Mouse (Mus musculus) liver, embryonic 16.5 days (tissue): ENCODE data around the gene Npy5r. TPM values are rescaled to one million over a fixed set of nuclear protein-coding genes. Genes with fewer than 3 reads are reported as not detected.

Experiments
- ATAC-seq: fragments of 200-750 bp; cut with Nextera tagmentation; 2 replicates; pipeline ENCODE4 v1.8.0; 2017; ENCODE audit warnings: low read depth, mild to moderate bottlenecking, moderate number of reproducible peaks, moderate library complexity
- H3K27ac ChIP-seq: fragments of 300-500 bp; sonication (generic); 2 replicates; pipeline ENCODE4 v1.5.1; 2014; ENCODE audit warnings: mild to moderate bottlenecking, low read length
- H3K27me3 ChIP-seq: fragments of 300-500 bp; sonication (generic); 2 replicates; pipeline ENCODE4 v1.6.1; 2014; ENCODE audit warnings: low read depth, low read length, mixed read lengths; ENCODE audit not compliant: control insufficient read depth, insufficient read depth
- H3K36me3 ChIP-seq: fragments of 300-500 bp; sonication (generic); 2 replicates; pipeline ENCODE4 v1.6.1; 2014; ENCODE audit warnings: mild to moderate bottlenecking; ENCODE audit not compliant: control insufficient read depth, insufficient read depth
- H3K4me1 ChIP-seq: fragments of 300-500 bp; sonication (generic); 2 replicates; pipeline ENCODE4 v1.6.1; 2014; ENCODE audit warnings: low read depth, low read length, mixed read lengths; ENCODE audit not compliant: control insufficient read depth
- H3K4me2 ChIP-seq: fragments of 300-500 bp; sonication (generic); 2 replicates; pipeline ENCODE4 v1.6.1; 2014; ENCODE audit warnings: low read depth, low read length, mixed read lengths
- H3K4me3 ChIP-seq: fragments of 300-500 bp; sonication (generic); 2 replicates; pipeline ENCODE4 v1.5.1; 2014; ENCODE audit warnings: low read depth, mild to moderate bottlenecking, low read length
- H3K9ac ChIP-seq: fragments of 300-500 bp; sonication (generic); 2 replicates; pipeline ENCODE4 v1.6.1; 2014; ENCODE audit warnings: low read depth, low read length
- H3K9me3 ChIP-seq: fragments of 300-500 bp; sonication (generic); replicated peaks from 2 replicates; pipeline ENCODE4 v1.6.1; 2016; ENCODE audit warnings: low read length; ENCODE audit not compliant: control insufficient read depth
- WGBS: fragments of 180-500 bp; shearing (Covaris S2); extraction: QIAGEN DNeasy Blood & Tissue Kit; methylation state at CpG from one replicate; pipeline ENCODE4 v1.1.7; 2014; ENCODE audit not compliant: insufficient replicate concordance; 5-methylcytosine and 5-hydroxymethylcytosine counted together
- polyA plus RNA-seq: library from polyadenylated mRNA; unstranded; fragments of >200 nt; fragmentation: Nextera tagmentation; extraction: Ambion mirVana; gene quantifications from 2 replicates; pipeline ENCODE4 v1.2.1, GENCODE M21; 2015

Npy5r gene
- polyA plus RNA-seq, 1 experiment from 2014 or later: not detected

GRCm38 (mm10) chr8:66690402-66690801, 2.5 kb upstream of the Npy5r start:
- no peak overlapping the region for H3K9ac ChIP-seq
- no peak overlapping the region for H3K4me2 ChIP-seq
- H3K4me3 ChIP-seq: no peak overlapping the region
- no peaks in the 10 kb centered on the region for H3K36me3 ChIP-seq
- peaks cover 10% of the 10 kb centered on the region for H3K27me3 ChIP-seq
- no peaks in the 10 kb centered on the region for H3K9me3 ChIP-seq
- no peak overlapping the region for H3K27ac ChIP-seq
- WGBS: 54% methylated on average over 5 of the region's 5 CpGs
- H3K4me1 ChIP-seq: no peaks in the 10 kb centered on the region
- no peak for ATAC-seq

GRCm38 (mm10) chr8:66688799-66689198, 871 bp upstream of the Npy5r start:
- no peak overlapping the region for H3K4me3 ChIP-seq
- ATAC-seq: no peak
- 42% methylated on average over 4 of the region's 4 CpGs for whole genome bisulfite sequencing

GRCm38 (mm10) chr8:66688395-66688794, 467 bp upstream of the Npy5r start:
- no peak overlapping the region for H3K27ac ChIP-seq
- H3K9ac ChIP-seq: no peak overlapping the region
- H3K9me3 ChIP-seq: no peaks in the 10 kb centered on the region
- no peaks in the 10 kb centered on the region for H3K36me3 ChIP-seq
- no peak overlapping the region for H3K4me2 ChIP-seq
- no peak for ATAC-seq
- WGBS: 45% methylated on average over 6 of the region's 6 CpGs
- peaks cover 10% of the 10 kb centered on the region for H3K27me3 ChIP-seq
- H3K4me3 ChIP-seq: no peak overlapping the region
- H3K4me1 ChIP-seq: no peaks in the 10 kb centered on the region

More at GRCm38 (mm10) chr8:66688799-66689198, 871 bp upstream of the Npy5r start:
- peaks cover 10% of the 10 kb centered on the region for H3K27me3 ChIP-seq
- H3K9ac ChIP-seq: no peak overlapping the region
- H3K4me2 ChIP-seq: no peak overlapping the region
- H3K4me1 ChIP-seq: no peaks in the 10 kb centered on the region
- H3K36me3 ChIP-seq: no peaks in the 10 kb centered on the region
- H3K27ac ChIP-seq: no peak overlapping the region
- no peaks in the 10 kb centered on the region for H3K9me3 ChIP-seq

GRCm38 (mm10) chr8:66681261-66681660, 6.7 kb downstream of the Npy5r start:
- no peaks in the 10 kb centered on the region for H3K27me3 ChIP-seq
- H3K4me3 ChIP-seq: no peak overlapping the region
- H3K4me2 ChIP-seq: no peak overlapping the region
- H3K4me1 ChIP-seq: no peaks in the 10 kb centered on the region
- WGBS: 49% methylated on average over 2 of the region's 2 CpGs
- no peaks in the 10 kb centered on the region for H3K9me3 ChIP-seq
- no peak overlapping the region for H3K27ac ChIP-seq
- no peaks in the 10 kb centered on the region for H3K36me3 ChIP-seq
- H3K9ac ChIP-seq: no peak overlapping the region
- no peak for ATAC-seq

GRCm38 (mm10) chr8:66630721-66631120, 57.2 kb downstream of the Npy5r start:
- Histone ChIP-seq H3K4me2 (no peak overlapping the region), H3K27ac (no peak overlapping the region), H3K36me3 (no peaks in the 10 kb centered on the region), H3K4me1 (no peaks in the 10 kb centered on the region), H3K9me3 (no peaks in the 10 kb centered on the region), H3K4me3 (no peak overlapping the region), H3K27me3 (no peaks in the 10 kb centered on the region), H3K9ac (no peak overlapping the region)
- no peak for ATAC-seq
- WGBS: 31% methylated on average over 1 of the region's 1 CpGs

Other genes with a start within 250 kb of the Npy5r start
- gene Tma16, start 201.6 kb downstream of the Npy5r start, polyA plus RNA-seq: 4.2 and 4.6 TPM in 2 replicates
- gene Tktl2, start 176.4 kb downstream of the Npy5r start, polyA plus RNA-seq: not detected in 2 replicates
- gene Npy1r, start 9.1 kb upstream of the Npy5r start, polyA plus RNA-seq: 0.06 TPM in 1 of 2 replicates, not detected in the other
- gene Naf1, start 172.1 kb upstream of the Npy5r start, polyA plus RNA-seq: 0.57 and 0.63 TPM in 2 replicates